Mouse (Mus musculus): ENCODE results near the gene Ergic2. TPM values are rescaled to one million over a fixed set of nuclear protein-coding genes. Genes with fewer than 3 reads are reported as not detected.

Gene Ergic2
- polyA plus RNA-seq, 1 experiment from 2014 or later, result 201 TPM

- 57% methylated on average over 3 of the region's 3 CpGs for WGBS
- H3K9me3 ChIP-seq, result no peaks in the 10 kb centered on the region
- H3K4me3 ChIP-seq, result no peak overlapping the region
- no peaks in the 10 kb centered on the region for H3K27me3 ChIP-seq
- no peak overlapping the region for H3K27ac ChIP-seq
- H3K9ac ChIP-seq, result no peak overlapping the region
- no peak overlapping the region for H3K4me2 ChIP-seq
- no peak for ATAC-seq (ENCODE audit: borderline replicate concordance, extremely low read depth, low FRiP score, low TSS enrichment)
- no peaks in the 10 kb centered on the region for H3K36me3 ChIP-seq
- no peaks in the 10 kb centered on the region for H3K4me1 ChIP-seq
Measured at GRCm38 (mm10) chr6:148242304-148242703, 30.1 kb upstream of the Ergic2 start.

- no peaks in the 10 kb centered on the region for H3K27me3 ChIP-seq
- H3K9me3 ChIP-seq, result no peaks in the 10 kb centered on the region
- H3K4me1 ChIP-seq, result no peaks in the 10 kb centered on the region
- H3K4me2 ChIP-seq, result no peak overlapping the region
- no peaks in the 10 kb centered on the region for H3K36me3 ChIP-seq
- WGBS, result 87% methylated on average over 5 of the region's 5 CpGs
- H3K9ac ChIP-seq, result no peak overlapping the region
- H3K4me3 ChIP-seq, result no peak overlapping the region
- no peak overlapping the region for H3K27ac ChIP-seq
- no peak for ATAC-seq (ENCODE audit: borderline replicate concordance, extremely low read depth, low FRiP score, low TSS enrichment)
Measured at GRCm38 (mm10) chr6:148241685-148242084, 29.5 kb upstream of the Ergic2 start.

- no peak overlapping the region for H3K4me2 ChIP-seq
- WGBS, result 89% methylated on average over 1 of the region's 1 CpGs
- ATAC-seq (ENCODE audit: borderline replicate concordance, extremely low read depth, low FRiP score, low TSS enrichment), result no peak
Measured at GRCm38 (mm10) chr6:148239311-148239710, 27.1 kb upstream of the Ergic2 start.

GRCm38 (mm10) chr6:148237453-148237852 is 25.3 kb upstream of the Ergic2 start:
- Histone ChIP-seq H3K4me3 (no peak overlapping the region), H3K27ac (no peak overlapping the region), H3K27me3 (no peaks in the 10 kb centered on the region), H3K9me3 (no peaks in the 10 kb centered on the region), H3K9ac (no peak overlapping the region), H3K4me1 (no peaks in the 10 kb centered on the region), H3K36me3 (no peaks in the 10 kb centered on the region), H3K4me2 (no peak overlapping the region)
- 46% methylated on average over 5 of the region's 5 CpGs for WGBS
- no peak for ATAC-seq (ENCODE audit: borderline replicate concordance, extremely low read depth, low FRiP score, low TSS enrichment)

More at GRCm38 (mm10) chr6:148239311-148239710, 27.1 kb upstream of the Ergic2 start:
- Histone ChIP-seq H3K27me3 (no peaks in the 10 kb centered on the region), H3K27ac (no peak overlapping the region), H3K36me3 (no peaks in the 10 kb centered on the region), H3K4me3 (no peak overlapping the region), H3K4me1 (no peaks in the 10 kb centered on the region), H3K9me3 (no peaks in the 10 kb centered on the region), H3K9ac (no peak overlapping the region)

GRCm38 (mm10) chr6:148234105-148234828 is 22.1 kb upstream of the Ergic2 start:
- Histone ChIP-seq H3K36me3 (no peaks in the 10 kb centered on the region), H3K9ac (no peak overlapping the region), H3K27me3 (no peaks in the 10 kb centered on the region), H3K4me3 (no peak overlapping the region), H3K4me1 (no peaks in the 10 kb centered on the region), H3K27ac (no peak overlapping the region), H3K4me2 (no peak overlapping the region), H3K9me3 (no peaks in the 10 kb centered on the region)
- ATAC-seq (ENCODE audit: borderline replicate concordance, extremely low read depth, low FRiP score, low TSS enrichment), result no peak
- WGBS, result 63% methylated on average over 3 of the region's 3 CpGs

GRCm38 (mm10) chr6:148227542-148227941 is 15.4 kb upstream of the Ergic2 start:
- H3K4me2 ChIP-seq, result no peak overlapping the region
- no peaks in the 10 kb centered on the region for H3K27me3 ChIP-seq
- no peaks in the 10 kb centered on the region for H3K36me3 ChIP-seq
- H3K9me3 ChIP-seq, result no peaks in the 10 kb centered on the region
- H3K4me1 ChIP-seq, result no peaks in the 10 kb centered on the region
- WGBS, result 66% methylated on average over 3 of the region's 3 CpGs
- no peak overlapping the region for H3K9ac ChIP-seq
- H3K27ac ChIP-seq, result no peak overlapping the region
- ATAC-seq (ENCODE audit: borderline replicate concordance, extremely low read depth, low FRiP score, low TSS enrichment), result no peak
- H3K4me3 ChIP-seq, result no peak overlapping the region

- Histone ChIP-seq H3K4me1 (no peaks in the 10 kb centered on the region), H3K27ac (no peak overlapping the region), H3K9me3 (no peaks in the 10 kb centered on the region), H3K27me3 (no peaks in the 10 kb centered on the region), H3K9ac (no peak overlapping the region), H3K36me3 (no peaks in the 10 kb centered on the region), H3K4me3 (no peak overlapping the region), H3K4me2 (no peak overlapping the region)
- ATAC-seq (ENCODE audit: borderline replicate concordance, extremely low read depth, low FRiP score, low TSS enrichment), result no peak
- WGBS, result 70% methylated on average over 2 of the region's 2 CpGs
Measured at GRCm38 (mm10) chr6:148222686-148223085, 10.5 kb upstream of the Ergic2 start.

GRCm38 (mm10) chr6:148218235-148219076 is 6.3 kb upstream of the Ergic2 start:
- ATAC-seq (ENCODE audit: borderline replicate concordance, extremely low read depth, low FRiP score, low TSS enrichment), result no peak
- Histone ChIP-seq H3K36me3 (no peaks in the 10 kb centered on the region), H3K4me1 (peaks cover 2% of the 10 kb centered on the region; the same call in 1 of the 2 replicates), H3K9ac (no peak overlapping the region), H3K4me3 (no peak overlapping the region), H3K27ac (no peak overlapping the region), H3K27me3 (no peaks in the 10 kb centered on the region), H3K4me2 (no peak overlapping the region), H3K9me3 (no peaks in the 10 kb centered on the region)
- WGBS, result 77% methylated on average over 2 of the region's 2 CpGs

GRCm38 (mm10) chr6:148216752-148217151 is 4.6 kb upstream of the Ergic2 start:
- Histone ChIP-seq H3K4me1 (peaks cover 7% of the 10 kb centered on the region; the same call in 1 of the 2 replicates), H3K27ac (no peak overlapping the region), H3K9me3 (no peaks in the 10 kb centered on the region), H3K9ac (no peak overlapping the region), H3K36me3 (no peaks in the 10 kb centered on the region), H3K4me3 (no peak overlapping the region), H3K27me3 (no peaks in the 10 kb centered on the region), H3K4me2 (no peak overlapping the region)
- no peak for ATAC-seq (ENCODE audit: borderline replicate concordance, extremely low read depth, low FRiP score, low TSS enrichment)
- 78% methylated on average over 4 of the region's 4 CpGs for WGBS

- 3% methylated on average over 5 of the region's 5 CpGs for WGBS
- Histone ChIP-seq H3K9ac (no peak overlapping the region), H3K27me3 (no peaks in the 10 kb centered on the region), H3K36me3 (no peaks in the 10 kb centered on the region), H3K4me1 (peaks cover 17% of the 10 kb centered on the region), H3K4me2 (no peak overlapping the region), H3K27ac (no peak overlapping the region), H3K9me3 (no peaks in the 10 kb centered on the region), H3K4me3 (no peak overlapping the region)
- ATAC-seq (ENCODE audit: borderline replicate concordance, extremely low read depth, low FRiP score, low TSS enrichment), result no peak
Measured at GRCm38 (mm10) chr6:148214765-148215164, 2.6 kb upstream of the Ergic2 start.

GRCm38 (mm10) chr6:148211391-148211876 is 740 bp downstream of the Ergic2 start:
- WGBS, result under 1% methylated on average over 51 of the region's 51 CpGs
- peak overlapping the region; percentile 71 for H3K4me2 ChIP-seq
- H3K27ac ChIP-seq, result peak overlapping the region; percentile 69
- peak overlapping the region; percentile 99 for H3K9ac ChIP-seq
- no peaks in the 10 kb centered on the region for H3K27me3 ChIP-seq
- peak; percentile 39 for ATAC-seq (ENCODE audit: borderline replicate concordance, extremely low read depth, low FRiP score, low TSS enrichment)
- no peaks in the 10 kb centered on the region for H3K9me3 ChIP-seq
- H3K4me3 ChIP-seq, result peak overlapping the region; percentile 97
- H3K36me3 ChIP-seq, result no peaks in the 10 kb centered on the region; the same call in 1 of the 2 replicates
- peaks cover 17% of the 10 kb centered on the region for H3K4me1 ChIP-seq

- 69% methylated on average over 1 of the region's 1 CpGs for WGBS
Measured at GRCm38 (mm10) chr6:148207522-148207921, 4.7 kb downstream of the Ergic2 start.

More at GRCm38 (mm10) chr6:148207522-148207921, 4.7 kb downstream of the Ergic2 start:
- Histone ChIP-seq H3K4me3 (no peak overlapping the region), H3K4me1 (peaks cover 10% of the 10 kb centered on the region; the same call in 1 of the 2 replicates), H3K4me2 (no peak overlapping the region), H3K9me3 (no peaks in the 10 kb centered on the region), H3K36me3 (peaks cover 14% of the 10 kb centered on the region), H3K9ac (no peak overlapping the region), H3K27me3 (no peaks in the 10 kb centered on the region), H3K27ac (no peak overlapping the region)
- ATAC-seq (ENCODE audit: borderline replicate concordance, extremely low read depth, low FRiP score, low TSS enrichment), result no peak

Data from lung, embryonic 15.5 days (tissue).